Mouse (Mus musculus) heart, embryonic 12.5 days (tissue): ENCODE measurements around the gene Ston2. TPM values are rescaled to one million over a fixed set of nuclear protein-coding genes. Genes with fewer than 3 reads are reported as not detected.

Source experiments
- ATAC-seq: fragments of 200-750 bp; cut with Nextera tagmentation; 2 replicates; pipeline ENCODE4 v1.8.0; 2017; ENCODE audit warnings: moderate TSS enrichment, moderate library complexity; ENCODE audit not compliant: insufficient number of reproducible peaks, low FRiP score
- H3K27ac ChIP-seq: fragments of 300-500 bp; sonication (generic); 2 replicates; pipeline ENCODE4 v1.5.1; 2016; ENCODE audit warnings: mild to moderate bottlenecking, moderate library complexity; ENCODE audit not compliant: poor library complexity, severe bottlenecking
- H3K27me3 ChIP-seq: fragments of 300-500 bp; sonication (generic); replicated peaks from 2 replicates; pipeline ENCODE4 v1.6.1; 2016; ENCODE audit warnings: mild to moderate bottlenecking, moderate library complexity
- H3K36me3 ChIP-seq: fragments of 300-500 bp; sonication (generic); 2 replicates; pipeline ENCODE4 v1.6.1; 2016; ENCODE audit warnings: mild to moderate bottlenecking, moderate library complexity
- H3K4me1 ChIP-seq: fragments of 300-500 bp; sonication (generic); replicated peaks from 2 replicates; pipeline ENCODE4 v1.6.1; 2016; ENCODE audit warnings: mild to moderate bottlenecking
- H3K4me2 ChIP-seq: fragments of 300-500 bp; sonication (generic); 2 replicates; pipeline ENCODE4 v1.6.1; 2016; ENCODE audit warnings: mild to moderate bottlenecking, moderate library complexity
- H3K4me3 ChIP-seq: fragments of 300-500 bp; sonication (generic); 2 replicates; pipeline ENCODE4 v1.5.1; 2016; ENCODE audit warnings: mild to moderate bottlenecking
- H3K9ac ChIP-seq: fragments of 300-500 bp; sonication (generic); 2 replicates; pipeline ENCODE4 v1.6.1; 2016; ENCODE audit warnings: mild to moderate bottlenecking, moderate library complexity
- H3K9me3 ChIP-seq: fragments of 300-500 bp; sonication (generic); replicated peaks from 2 replicates; pipeline ENCODE4 v1.6.1; 2016; ENCODE audit warnings: mild to moderate bottlenecking, moderate library complexity
- WGBS: fragments of 180-500 bp; shearing (Covaris S2); methylation state at CpG from one replicate; pipeline ENCODE4 v1.1.7; 2016; 5-methylcytosine and 5-hydroxymethylcytosine counted together
- polyA plus RNA-seq: library from polyadenylated mRNA; unstranded; fragments of >200 nt; fragmentation: Nextera tagmentation; extraction: Ambion mirVana; gene quantifications from 2 replicates; pipeline ENCODE4 v1.2.1, GENCODE M21; 2016

Gene Ston2
- polyA plus RNA-seq, 1 experiment from 2014 or later = 4.9 TPM

- H3K27ac ChIP-seq = no peak overlapping the region
- WGBS = 87% methylated on average over 4 of the region's 4 CpGs
- no peak for ATAC-seq
Observed at GRCm38 (mm10) chr12:91662844-91663243, 125.3 kb downstream of the Ston2 start.

GRCm38 (mm10) chr12:91660640-91661417 lies 127.4 kb downstream of the Ston2 start:
- H3K27me3 ChIP-seq = no peaks in the 10 kb centered on the region
- no peak overlapping the region for H3K9ac ChIP-seq
- no peaks in the 10 kb centered on the region for H3K4me1 ChIP-seq
- no peak overlapping the region for H3K27ac ChIP-seq
- H3K9me3 ChIP-seq = no peaks in the 10 kb centered on the region
- no peak overlapping the region for H3K4me3 ChIP-seq
- H3K36me3 ChIP-seq = no peaks in the 10 kb centered on the region
- 86% methylated on average over 12 of the region's 12 CpGs for WGBS
- no peak overlapping the region for H3K4me2 ChIP-seq
- no peak for ATAC-seq

More at GRCm38 (mm10) chr12:91662844-91663243, 125.3 kb downstream of the Ston2 start:
- peaks cover 7% of the 10 kb centered on the region for H3K4me1 ChIP-seq
- no peaks in the 10 kb centered on the region for H3K27me3 ChIP-seq
- H3K4me3 ChIP-seq = no peak overlapping the region
- no peak overlapping the region for H3K9ac ChIP-seq
- H3K9me3 ChIP-seq = no peaks in the 10 kb centered on the region
- no peak overlapping the region for H3K4me2 ChIP-seq
- H3K36me3 ChIP-seq = no peaks in the 10 kb centered on the region

GRCm38 (mm10) chr12:91654399-91655122 lies 133.6 kb downstream of the Ston2 start:
- Histone ChIP-seq H3K27ac (no peak overlapping the region), H3K9me3 (no peaks in the 10 kb centered on the region)
- 77% methylated on average over 3 of the region's 3 CpGs for WGBS

GRCm38 (mm10) chr12:91648426-91648825 lies 139.8 kb downstream of the Ston2 start:
- Histone ChIP-seq H3K9me3 (peaks cover 8% of the 10 kb centered on the region; the same call in 1 of the 2 replicates), H3K4me1 (peaks cover 16% of the 10 kb centered on the region), H3K27me3 (no peaks in the 10 kb centered on the region), H3K4me3 (no peak overlapping the region), H3K4me2 (no peak overlapping the region), H3K36me3 (no peaks in the 10 kb centered on the region), H3K9ac (no peak overlapping the region), H3K27ac (no peak overlapping the region)
- no peak for ATAC-seq
- 93% methylated on average over 17 of the region's 17 CpGs for WGBS

More at GRCm38 (mm10) chr12:91654399-91655122, 133.6 kb downstream of the Ston2 start:
- no peak overlapping the region for H3K4me2 ChIP-seq
- H3K27me3 ChIP-seq = no peaks in the 10 kb centered on the region
- 0 out of 2 replicates have a peak, but pooled peaks cover 4% of the 10 kb centered on the region for H3K4me1 ChIP-seq
- no peaks in the 10 kb centered on the region for H3K36me3 ChIP-seq
- no peak overlapping the region for H3K9ac ChIP-seq
- no peak for ATAC-seq
- no peak overlapping the region for H3K4me3 ChIP-seq

GRCm38 (mm10) chr12:91645361-91646123 lies 142.6 kb downstream of the Ston2 start:
- Histone ChIP-seq H3K9ac (no peak overlapping the region), H3K27me3 (no peaks in the 10 kb centered on the region), H3K4me3 (no peak overlapping the region), H3K27ac (no peak overlapping the region), H3K4me1 (peaks cover 29% of the 10 kb centered on the region), H3K36me3 (no peaks in the 10 kb centered on the region), H3K4me2 (peak overlapping the region; percentile 23; the same call in 1 of the 2 replicates), H3K9me3 (peaks cover 8% of the 10 kb centered on the region; the same call in 1 of the 2 replicates)
- ATAC-seq = no peak
- 38% methylated on average over 6 of the region's 6 CpGs for WGBS

- no peak overlapping the region for H3K4me3 ChIP-seq
Observed at GRCm38 (mm10) chr12:91643221-91643620, 145.0 kb downstream of the Ston2 start.

GRCm38 (mm10) chr12:91642426-91643093 lies 145.6 kb downstream of the Ston2 start:
- no peak overlapping the region for H3K9ac ChIP-seq
- 87% methylated on average over 12 of the region's 12 CpGs for WGBS
- peaks cover 29% of the 10 kb centered on the region for H3K4me1 ChIP-seq
- no peaks in the 10 kb centered on the region for H3K36me3 ChIP-seq
- no peaks in the 10 kb centered on the region for H3K9me3 ChIP-seq
- no peak overlapping the region for H3K4me2 ChIP-seq
- H3K27ac ChIP-seq = no peak overlapping the region
- H3K4me3 ChIP-seq = no peak overlapping the region
- ATAC-seq = no peak
- 0 out of 2 replicates have a peak, but pooled peaks cover 4% of the 10 kb centered on the region for H3K27me3 ChIP-seq

More at GRCm38 (mm10) chr12:91643221-91643620, 145.0 kb downstream of the Ston2 start:
- 88% methylated on average over 7 of the region's 7 CpGs for WGBS
- Histone ChIP-seq H3K36me3 (no peaks in the 10 kb centered on the region), H3K4me2 (no peak overlapping the region), H3K4me1 (peaks cover 29% of the 10 kb centered on the region), H3K27ac (no peak overlapping the region), H3K27me3 (0 out of 2 replicates have a peak, but pooled peaks cover 4% of the 10 kb centered on the region), H3K9me3 (peaks cover 4% of the 10 kb centered on the region; the same call in 1 of the 2 replicates), H3K9ac (no peak overlapping the region)
- no peak for ATAC-seq

- WGBS = 20% methylated on average over 13 of the region's 13 CpGs
- peak overlapping the region; percentile 38 for H3K4me3 ChIP-seq
- peaks cover 28% of the 10 kb centered on the region for H3K4me1 ChIP-seq
- no peaks in the 10 kb centered on the region for H3K9me3 ChIP-seq
- H3K4me2 ChIP-seq = peak overlapping the region; percentile 71
- no peak overlapping the region for H3K27ac ChIP-seq
- H3K36me3 ChIP-seq = no peaks in the 10 kb centered on the region
- ATAC-seq = no peak
- peak overlapping the region; percentile 55 for H3K9ac ChIP-seq
- 0 out of 2 replicates have a peak, but pooled peaks cover 4% of the 10 kb centered on the region for H3K27me3 ChIP-seq
Observed at GRCm38 (mm10) chr12:91641631-91642141, 146.5 kb downstream of the Ston2 start.

GRCm38 (mm10) chr12:91641133-91641532 lies 147.1 kb downstream of the Ston2 start:
- Histone ChIP-seq H3K9me3 (no peaks in the 10 kb centered on the region), H3K9ac (peak overlapping the region; percentile 55; the same call in 1 of the 2 replicates), H3K4me3 (peak overlapping the region; percentile 38; the same call in 1 of the 2 replicates), H3K4me1 (peaks cover 22% of the 10 kb centered on the region), H3K36me3 (no peaks in the 10 kb centered on the region), H3K27ac (no peak overlapping the region), H3K27me3 (0 out of 2 replicates have a peak, but pooled peaks cover 4% of the 10 kb centered on the region), H3K4me2 (peak overlapping the region; percentile 71)
- WGBS = 26% methylated on average over 7 of the region's 7 CpGs
- no peak for ATAC-seq

GRCm38 (mm10) chr12:91640712-91641111 lies 147.5 kb downstream of the Ston2 start:
- H3K4me2 ChIP-seq = peak overlapping the region; percentile 71
- H3K36me3 ChIP-seq = no peaks in the 10 kb centered on the region
- no peak overlapping the region for H3K27ac ChIP-seq
- 38% methylated on average over 7 of the region's 7 CpGs for WGBS
- H3K27me3 ChIP-seq = 0 out of 2 replicates have a peak, but pooled peaks cover 4% of the 10 kb centered on the region
- H3K9me3 ChIP-seq = no peaks in the 10 kb centered on the region
- 0 out of 2 replicates have a peak overlapping the region, but pooled peaks have one; percentile 55 for H3K9ac ChIP-seq
- peak overlapping the region; percentile 38; the same call in 1 of the 2 replicates for H3K4me3 ChIP-seq
- peaks cover 18% of the 10 kb centered on the region for H3K4me1 ChIP-seq
- no peak for ATAC-seq
